Mouse (Mus musculus) bone marrow macrophage, adult 2 months (primary cell): ENCODE results near the gene Sumo3. TPM values are rescaled to one million over a fixed set of nuclear protein-coding genes. Genes with fewer than 3 reads are reported as not detected.

Experiments used
- H3K27ac ChIP-seq: 2 replicates; pipeline ENCODE4 v1.5.1; 2012; ENCODE audit warnings: low read depth, low read length; ENCODE audit not compliant: insufficient read depth
- H3K4me1 ChIP-seq: 2 replicates; pipeline ENCODE4 v1.6.1; 2012; ENCODE audit warnings: low read length; ENCODE audit not compliant: control insufficient read depth, insufficient read depth
- H3K4me3 ChIP-seq: 2 replicates; pipeline ENCODE4 v1.5.1; 2012; ENCODE audit warnings: mild to moderate bottlenecking, low read length, moderate library complexity; ENCODE audit not compliant: insufficient read depth
- CTCF ChIP-seq: IDR thresholded peaks from 2 replicates; pipeline ENCODE4 v1.5.1; 2012; ENCODE audit warnings: low read depth, mild to moderate bottlenecking, low read length, moderate library complexity
- POLR2A ChIP-seq: IDR thresholded peaks from 2 replicates; pipeline ENCODE4 v1.6.1; 2012; ENCODE audit warnings: mild to moderate bottlenecking, low read depth, low read length, borderline replicate concordance
- polyA plus RNA-seq: library from polyadenylated mRNA; stranded (reverse); fragments of >200 nt; gene quantifications from 2 replicates; pipeline ENCODE4 v1.2.4, GENCODE M21; 2012; ENCODE audit not compliant: missing spikeins, insufficient read depth, insufficient read length

The Sumo3 gene
- polyA plus RNA-seq, 1 experiment = 203 TPM

- Histone ChIP-seq H3K4me1 (peaks cover 21% of the 10 kb centered on the region), H3K27ac (no peak overlapping the region), H3K4me3 (no peak overlapping the region)
- TF ChIP-seq POLR2A (no peak), CTCF (no peak)
Observed at GRCm38 (mm10) chr10:77658286-77658994, 52.5 kb downstream of the Sumo3 start.

GRCm38 (mm10) chr10:77663949-77664665, 58.2 kb downstream of the Sumo3 start:
- no peak overlapping the region for H3K4me3 ChIP-seq
- TF ChIP-seq CTCF (no peak), POLR2A (no peak)

GRCm38 (mm10) chr10:77666342-77666741, 60.4 kb downstream of the Sumo3 start:
- Histone ChIP-seq H3K27ac (no peak overlapping the region), H3K4me3 (no peak overlapping the region), H3K4me1 (peaks cover 14% of the 10 kb centered on the region)
- TF ChIP-seq CTCF (no peak), POLR2A (no peak)

More at GRCm38 (mm10) chr10:77663949-77664665, 58.2 kb downstream of the Sumo3 start:
- no peak overlapping the region for H3K27ac ChIP-seq
- peaks cover 15% of the 10 kb centered on the region for H3K4me1 ChIP-seq

GRCm38 (mm10) chr10:77667402-77667801, 61.5 kb downstream of the Sumo3 start:
- H3K4me1 ChIP-seq = peaks cover 10% of the 10 kb centered on the region
- no peak for TF ChIP-seq CTCF
- TF ChIP-seq POLR2A = no peak
- H3K4me3 ChIP-seq = no peak overlapping the region
- no peak overlapping the region for H3K27ac ChIP-seq

Other genes starting within 250 kb of the Sumo3 start
- 0.77 and 0.84 TPM in 2 replicates for gene Adarb1, start 187.8 kb upstream of the Sumo3 start, polyA plus RNA-seq
- gene Fam207a, start 90.3 kb upstream of the Sumo3 start, polyA plus RNA-seq = 18.8 and 22.8 TPM in 2 replicates
- gene Itgb2, start 75.8 kb upstream of the Sumo3 start, polyA plus RNA-seq = 386 and 401 TPM in 2 replicates
- gene Pttg1ip, start 24.4 kb upstream of the Sumo3 start, polyA plus RNA-seq = 98.5 and 102 TPM in 2 replicates
- gene Gm49325, start 100 bp downstream of the Sumo3 start, polyA plus RNA-seq = 40.9 and 41.8 TPM in 2 replicates
- 57.9 and 61.2 TPM in 2 replicates for gene Ube2g2, start 16.2 kb downstream of the Sumo3 start, polyA plus RNA-seq
- gene Tspear, start 80.5 kb downstream of the Sumo3 start, polyA plus RNA-seq = not detected in 2 replicates
- gene Gm19402, start 84.7 kb downstream of the Sumo3 start, polyA plus RNA-seq = not detected in 2 replicates
- gene Gm9508, start 91.1 kb downstream of the Sumo3 start, polyA plus RNA-seq = not detected in 2 replicates
- gene Gm10272, start 100.5 kb downstream of the Sumo3 start, polyA plus RNA-seq = not detected in 2 replicates
- gene Gm10024, start 105.4 kb downstream of the Sumo3 start, polyA plus RNA-seq = not detected in 2 replicates
- not detected in 2 replicates for gene Gm10142, start 109.7 kb downstream of the Sumo3 start, polyA plus RNA-seq
- not detected in 2 replicates for gene Krtap12-1, start 114.5 kb downstream of the Sumo3 start, polyA plus RNA-seq
- not detected in 2 replicates for gene Gm10100, start 120.4 kb downstream of the Sumo3 start, polyA plus RNA-seq
- gene Gm18596, start 136.5 kb downstream of the Sumo3 start, polyA plus RNA-seq = not detected in 2 replicates
- not detected in 2 replicates for gene Gm9736, start 145.3 kb downstream of the Sumo3 start, polyA plus RNA-seq
- gene Gm3233, start 153.6 kb downstream of the Sumo3 start, polyA plus RNA-seq = not detected in 2 replicates
- gene Gm3238, start 165.2 kb downstream of the Sumo3 start, polyA plus RNA-seq = not detected in 2 replicates
- gene Gm7138, start 170.8 kb downstream of the Sumo3 start, polyA plus RNA-seq = not detected in 2 replicates
- not detected in 2 replicates for gene Gm3250, start 176.4 kb downstream of the Sumo3 start, polyA plus RNA-seq
- not detected in 2 replicates for gene Gm7137, start 182.1 kb downstream of the Sumo3 start, polyA plus RNA-seq
- not detected in 2 replicates for gene Gm9639, start 189.0 kb downstream of the Sumo3 start, polyA plus RNA-seq
- gene Gm19668, start 193.0 kb downstream of the Sumo3 start, polyA plus RNA-seq = not detected in 2 replicates
- gene Gm9507, start 205.7 kb downstream of the Sumo3 start, polyA plus RNA-seq = not detected in 2 replicates
- gene Gm2696, start 208.6 kb downstream of the Sumo3 start, polyA plus RNA-seq = not detected in 2 replicates
- gene Krtap10-4, start 221.0 kb downstream of the Sumo3 start, polyA plus RNA-seq = not detected in 2 replicates
- not detected in 2 replicates for gene Krtap10-10, start 229.8 kb downstream of the Sumo3 start, polyA plus RNA-seq
- not detected in 2 replicates for gene Gm36176, start 240.7 kb downstream of the Sumo3 start, polyA plus RNA-seq
- gene Gm10318, start 246.8 kb downstream of the Sumo3 start, polyA plus RNA-seq = not detected in 2 replicates